Mouse (Mus musculus): ENCODE measurements at regions not wholly inside any gene's neighbourhood (a gene's known extent, or its start where the extent isn't known, plus 50 kb on each side); places are given as distances from the start of the nearest gene placed in this dataset.
A peak's percentile ranks its signal among the peaks of the same experiment; 100 is the strongest.

- no peak for DNase-seq (ENCODE audit: low spot score in 2 of 2)
Measured at GRCm38 (mm10) chr9:81567106-81567505, 66.5 kb downstream of the Htr1b start.

DNA sequence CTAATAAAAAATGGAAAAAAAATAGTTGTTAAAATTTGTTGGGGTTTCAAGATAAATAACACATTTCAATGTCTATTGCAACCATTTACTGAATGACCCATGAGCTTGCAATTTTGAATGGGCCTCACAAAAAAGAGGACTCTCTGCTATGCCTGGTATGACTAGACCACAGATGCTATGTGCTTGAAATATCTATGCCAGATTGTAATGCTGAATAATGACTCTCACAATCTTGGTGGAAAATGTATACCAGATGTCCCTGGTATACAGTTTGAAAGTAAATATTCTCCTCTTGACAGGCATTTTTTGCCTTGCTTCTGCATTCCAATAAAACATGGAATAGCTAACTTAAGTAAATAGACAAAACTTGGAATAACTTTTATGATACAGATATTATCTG, 95.3 kb downstream of the Htr1b start:
- DNase-seq (ENCODE audit: low spot score in 2 of 2), result peak in 1 of 2 experiments; percentile 22

Measured in right cerebral cortex, postnatal 10 days (tissue).